Mouse (Mus musculus): ENCODE data around the gene Gm17655.

Gm17655 gene

GRCm38 (mm10) chr5:110086161-110086866 lies 14.0 kb upstream of the Gm17655 start:
- DNase-seq (ENCODE audit: low read depth, low spot score) = peak; percentile 96

GRCm38 (mm10) chr5:110082961-110083360 lies 10.6 kb upstream of the Gm17655 start:
- DNase-seq (ENCODE audit: low read depth, low spot score) = peak; percentile 89

GRCm38 (mm10) chr5:110057637-110058408 lies 14.5 kb downstream of the Gm17655 start:
- peak; percentile 93 for DNase-seq (ENCODE audit: low read depth, low spot score)

- peak; percentile 76 for DNase-seq (ENCODE audit: low read depth, low spot score)
These were observed 48.5 kb downstream of the Gm17655 start for GRCm38 (mm10) chr5:110023694-110024427.

- DNase-seq (ENCODE audit: low read depth, low spot score) = peak; percentile 11
These were observed 49.0 kb downstream of the Gm17655 start for GRCm38 (mm10) chr5:110023273-110023672.

- peak; percentile 30 for DNase-seq (ENCODE audit: low read depth, low spot score)
These were observed 56.5 kb downstream of the Gm17655 start for GRCm38 (mm10) chr5:110015775-110016174.

All from R1 (cell line).